Mouse (Mus musculus): ENCODE results near the gene Hmgcll1. TPM values are rescaled to one million over a fixed set of nuclear protein-coding genes. Genes with fewer than 3 reads are reported as not detected.

The Hmgcll1 gene
- polyA plus RNA-seq, 1 experiment from 2014 or later = 0.70 TPM

- H3K4me1 ChIP-seq (replicated peaks; ENCODE audit: control insufficient read depth, insufficient read depth, low read length) = no peaks in the 10 kb centered on the region
- H3K27me3 ChIP-seq (replicated peaks; ENCODE audit: control insufficient read depth, insufficient read depth, low read length) = no peaks in the 10 kb centered on the region
- H3K4me3 ChIP-seq (ENCODE audit: low read depth, low read length) = no peak overlapping the region
- H3K36me3 ChIP-seq (ENCODE audit: control insufficient read depth, insufficient read depth, low read length) = no peaks in the 10 kb centered on the region
- no peak overlapping the region for H3K4me2 ChIP-seq
- DNase-seq (ENCODE audit: low spot score) (no peak), ATAC-seq (replicated peaks; ENCODE audit: low FRiP score) (no peak)
- H3K27ac ChIP-seq (ENCODE audit: low read depth, low read length) = no peak overlapping the region
- H3K9ac ChIP-seq (ENCODE audit: low read depth, low read length) = no peak overlapping the region
- H3K9me3 ChIP-seq (ENCODE audit: control insufficient read depth, low read length) = no peaks in the 10 kb centered on the region
- 35% methylated on average over 6 of the region's 6 CpGs for WGBS
These were observed 7.2 kb upstream of the Hmgcll1 start for GRCm38 (mm10) chr9:76007342-76007970.

GRCm38 (mm10) chr9:76013789-76014188 lies 866 bp upstream of the Hmgcll1 start:
- no peak overlapping the region for H3K4me3 ChIP-seq (ENCODE audit: low read depth, low read length)
- no peaks in the 10 kb centered on the region for H3K27me3 ChIP-seq (replicated peaks; ENCODE audit: control insufficient read depth, insufficient read depth, low read length)
- DNase-seq (ENCODE audit: low spot score) (no peak), ATAC-seq (replicated peaks; ENCODE audit: low FRiP score) (peak; percentile 68)
- H3K4me1 ChIP-seq (replicated peaks; ENCODE audit: control insufficient read depth, insufficient read depth, low read length) = no peaks in the 10 kb centered on the region; the same call in 1 of the 2 replicates
- no peak overlapping the region for H3K4me2 ChIP-seq
- no peaks in the 10 kb centered on the region for H3K36me3 ChIP-seq (ENCODE audit: control insufficient read depth, insufficient read depth, low read length)
- no peak overlapping the region for H3K9ac ChIP-seq (ENCODE audit: low read depth, low read length)
- no peak overlapping the region for H3K27ac ChIP-seq (ENCODE audit: low read depth, low read length)
- no peaks in the 10 kb centered on the region for H3K9me3 ChIP-seq (ENCODE audit: control insufficient read depth, low read length)
- 67% methylated on average over 6 of the region's 6 CpGs for WGBS

- ATAC-seq (replicated peaks; ENCODE audit: low FRiP score) (no peak), DNase-seq (ENCODE audit: low spot score) (no peak)
- no peak overlapping the region for H3K4me3 ChIP-seq (ENCODE audit: low read depth, low read length)
- 94% methylated on average over 5 of the region's 5 CpGs for WGBS
- H3K36me3 ChIP-seq (ENCODE audit: control insufficient read depth, insufficient read depth, low read length) = no peaks in the 10 kb centered on the region
- H3K27me3 ChIP-seq (replicated peaks; ENCODE audit: control insufficient read depth, insufficient read depth, low read length) = no peaks in the 10 kb centered on the region
- H3K9me3 ChIP-seq (ENCODE audit: control insufficient read depth, low read length) = no peaks in the 10 kb centered on the region
- no peak overlapping the region for H3K9ac ChIP-seq (ENCODE audit: low read depth, low read length)
- H3K4me2 ChIP-seq = no peak overlapping the region
- no peaks in the 10 kb centered on the region; the same call in 1 of the 2 replicates for H3K4me1 ChIP-seq (replicated peaks; ENCODE audit: control insufficient read depth, insufficient read depth, low read length)
- H3K27ac ChIP-seq (ENCODE audit: low read depth, low read length) = no peak overlapping the region
These were observed 1.3 kb downstream of the Hmgcll1 start for GRCm38 (mm10) chr9:76015971-76016370.

GRCm38 (mm10) chr9:76016506-76016905 lies 1.9 kb downstream of the Hmgcll1 start:
- no peak overlapping the region for H3K4me2 ChIP-seq
- no peak overlapping the region for H3K27ac ChIP-seq (ENCODE audit: low read depth, low read length)
- no peak overlapping the region for H3K4me3 ChIP-seq (ENCODE audit: low read depth, low read length)
- H3K4me1 ChIP-seq (replicated peaks; ENCODE audit: control insufficient read depth, insufficient read depth, low read length) = no peaks in the 10 kb centered on the region; the same call in 1 of the 2 replicates
- no peaks in the 10 kb centered on the region for H3K36me3 ChIP-seq (ENCODE audit: control insufficient read depth, insufficient read depth, low read length)
- no peak for ATAC-seq (replicated peaks; ENCODE audit: low FRiP score)
- H3K9ac ChIP-seq (ENCODE audit: low read depth, low read length) = no peak overlapping the region
- WGBS = 86% methylated on average over 10 of the region's 10 CpGs
- H3K9me3 ChIP-seq (ENCODE audit: control insufficient read depth, low read length) = no peaks in the 10 kb centered on the region
- H3K27me3 ChIP-seq (replicated peaks; ENCODE audit: control insufficient read depth, insufficient read depth, low read length) = no peaks in the 10 kb centered on the region
- no peak for DNase-seq (ENCODE audit: low spot score)

- no peak for ATAC-seq (replicated peaks; ENCODE audit: low FRiP score)
- no peak overlapping the region for H3K4me3 ChIP-seq (ENCODE audit: low read depth, low read length)
- 88% methylated on average over 5 of the region's 5 CpGs for WGBS
These were observed 8.9 kb downstream of the Hmgcll1 start for GRCm38 (mm10) chr9:76023551-76023973.

GRCm38 (mm10) chr9:76024277-76025246 lies 9.9 kb downstream of the Hmgcll1 start:
- Histone ChIP-seq H3K4me1 (replicated peaks; ENCODE audit: control insufficient read depth, insufficient read depth, low read length) (no peaks in the 10 kb centered on the region), H3K36me3 (ENCODE audit: control insufficient read depth, insufficient read depth, low read length) (no peaks in the 10 kb centered on the region), H3K27ac (ENCODE audit: low read depth, low read length) (no peak overlapping the region), H3K4me2 (no peak overlapping the region), H3K9me3 (ENCODE audit: control insufficient read depth, low read length) (no peaks in the 10 kb centered on the region), H3K9ac (ENCODE audit: low read depth, low read length) (no peak overlapping the region), H3K4me3 (ENCODE audit: low read depth, low read length) (no peak overlapping the region), H3K27me3 (replicated peaks; ENCODE audit: control insufficient read depth, insufficient read depth, low read length) (no peaks in the 10 kb centered on the region)
- DNase-seq (ENCODE audit: low spot score) = no peak
- 44% methylated on average over 5 of the region's 5 CpGs for WGBS
- peak; percentile 55 for ATAC-seq (replicated peaks; ENCODE audit: low FRiP score)

More at GRCm38 (mm10) chr9:76023551-76023973, 8.9 kb downstream of the Hmgcll1 start:
- no peak for DNase-seq (ENCODE audit: low spot score)
- no peaks in the 10 kb centered on the region for H3K27me3 ChIP-seq (replicated peaks; ENCODE audit: control insufficient read depth, insufficient read depth, low read length)
- no peaks in the 10 kb centered on the region for H3K4me1 ChIP-seq (replicated peaks; ENCODE audit: control insufficient read depth, insufficient read depth, low read length)
- H3K9me3 ChIP-seq (ENCODE audit: control insufficient read depth, low read length) = no peaks in the 10 kb centered on the region
- no peak overlapping the region for H3K27ac ChIP-seq (ENCODE audit: low read depth, low read length)
- no peak overlapping the region for H3K4me2 ChIP-seq
- no peaks in the 10 kb centered on the region for H3K36me3 ChIP-seq (ENCODE audit: control insufficient read depth, insufficient read depth, low read length)
- no peak overlapping the region for H3K9ac ChIP-seq (ENCODE audit: low read depth, low read length)

- Histone ChIP-seq H3K4me1 (replicated peaks; ENCODE audit: control insufficient read depth, insufficient read depth, low read length) (no peaks in the 10 kb centered on the region), H3K4me3 (ENCODE audit: low read depth, low read length) (no peak overlapping the region), H3K9ac (ENCODE audit: low read depth, low read length) (no peak overlapping the region), H3K27me3 (replicated peaks; ENCODE audit: control insufficient read depth, insufficient read depth, low read length) (no peaks in the 10 kb centered on the region), H3K4me2 (no peak overlapping the region), H3K36me3 (ENCODE audit: control insufficient read depth, insufficient read depth, low read length) (no peaks in the 10 kb centered on the region), H3K9me3 (ENCODE audit: control insufficient read depth, low read length) (no peaks in the 10 kb centered on the region), H3K27ac (ENCODE audit: low read depth, low read length) (no peak overlapping the region)
- ATAC-seq (replicated peaks; ENCODE audit: low FRiP score) (no peak), DNase-seq (ENCODE audit: low spot score) (no peak)
- WGBS = 86% methylated on average over 16 of the region's 16 CpGs
These were observed 15.0 kb downstream of the Hmgcll1 start for GRCm38 (mm10) chr9:76029471-76030199.

- Histone ChIP-seq H3K4me3 (ENCODE audit: low read depth, low read length) (no peak overlapping the region), H3K36me3 (ENCODE audit: control insufficient read depth, insufficient read depth, low read length) (no peaks in the 10 kb centered on the region), H3K27ac (ENCODE audit: low read depth, low read length) (no peak overlapping the region), H3K9ac (ENCODE audit: low read depth, low read length) (no peak overlapping the region), H3K4me2 (no peak overlapping the region), H3K27me3 (replicated peaks; ENCODE audit: control insufficient read depth, insufficient read depth, low read length) (no peaks in the 10 kb centered on the region), H3K9me3 (ENCODE audit: control insufficient read depth, low read length) (no peaks in the 10 kb centered on the region), H3K4me1 (replicated peaks; ENCODE audit: control insufficient read depth, insufficient read depth, low read length) (no peaks in the 10 kb centered on the region)
- no peak for ATAC-seq (replicated peaks; ENCODE audit: low FRiP score)
- DNase-seq (ENCODE audit: low spot score) = no peak
- 86% methylated on average over 7 of the region's 7 CpGs for whole genome bisulfite sequencing
These were observed 20.4 kb downstream of the Hmgcll1 start for GRCm38 (mm10) chr9:76035058-76035457.

Measured in liver, embryonic 11.5 days (tissue).